Mouse (Mus musculus): ENCODE results near the gene Nadk2. TPM values are rescaled to one million over a fixed set of nuclear protein-coding genes. Genes with fewer than 3 reads are reported as not detected.

The Nadk2 gene
- polyA plus RNA-seq, 1 experiment from 2014 or later: 33.0 TPM

GRCm38 (mm10) chr15:9114131-9114530 is 43.1 kb downstream of the Nadk2 start:
- Histone ChIP-seq H3K4me3 (ENCODE audit: low read length) (no peak overlapping the region), H3K27me3 (ENCODE audit: control insufficient read depth, insufficient read depth, low read length) (no peaks in the 10 kb centered on the region), H3K36me3 (ENCODE audit: control insufficient read depth, insufficient read depth, low read length) (peaks cover 79% of the 10 kb centered on the region), H3K4me1 (ENCODE audit: control insufficient read depth, insufficient read depth, low read length) (no peaks in the 10 kb centered on the region), H3K4me2 (replicated peaks; ENCODE audit: low read depth, low read length) (no peak overlapping the region), H3K9ac (ENCODE audit: low read depth, low read length) (no peak overlapping the region), H3K9me3 (ENCODE audit: control insufficient read depth, low read length) (no peaks in the 10 kb centered on the region), H3K27ac (ENCODE audit: low read depth, low read length) (no peak overlapping the region)
- ATAC-seq (ENCODE audit: low FRiP score, low TSS enrichment): no peak
- 86% methylated on average over 4 of the region's 4 CpGs for WGBS

GRCm38 (mm10) chr15:9114599-9114998 is 43.5 kb downstream of the Nadk2 start:
- H3K27ac ChIP-seq (ENCODE audit: low read depth, low read length): no peak overlapping the region
- peaks cover 83% of the 10 kb centered on the region for H3K36me3 ChIP-seq (ENCODE audit: control insufficient read depth, insufficient read depth, low read length)
- 61% methylated on average over 5 of the region's 5 CpGs for WGBS
- no peaks in the 10 kb centered on the region for H3K4me1 ChIP-seq (ENCODE audit: control insufficient read depth, insufficient read depth, low read length)
- H3K9ac ChIP-seq (ENCODE audit: low read depth, low read length): no peak overlapping the region
- H3K9me3 ChIP-seq (ENCODE audit: control insufficient read depth, low read length): no peaks in the 10 kb centered on the region
- ATAC-seq (ENCODE audit: low FRiP score, low TSS enrichment): no peak
- H3K27me3 ChIP-seq (ENCODE audit: control insufficient read depth, insufficient read depth, low read length): no peaks in the 10 kb centered on the region
- no peak overlapping the region for H3K4me2 ChIP-seq (replicated peaks; ENCODE audit: low read depth, low read length)
- H3K4me3 ChIP-seq (ENCODE audit: low read length): no peak overlapping the region

- no peak for ATAC-seq (ENCODE audit: low FRiP score, low TSS enrichment)
Measured at GRCm38 (mm10) chr15:9118852-9119251, 47.8 kb downstream of the Nadk2 start.

GRCm38 (mm10) chr15:9120081-9120480 is 49.0 kb downstream of the Nadk2 start:
- no peaks in the 10 kb centered on the region for H3K4me1 ChIP-seq (ENCODE audit: control insufficient read depth, insufficient read depth, low read length)
- no peaks in the 10 kb centered on the region for H3K9me3 ChIP-seq (ENCODE audit: control insufficient read depth, low read length)
- H3K9ac ChIP-seq (ENCODE audit: low read depth, low read length): no peak overlapping the region
- H3K4me3 ChIP-seq (ENCODE audit: low read length): no peak overlapping the region
- ATAC-seq (ENCODE audit: low FRiP score, low TSS enrichment): peak; percentile 55; the same call in 1 of the 2 replicates
- peaks cover 88% of the 10 kb centered on the region for H3K36me3 ChIP-seq (ENCODE audit: control insufficient read depth, insufficient read depth, low read length)
- H3K4me2 ChIP-seq (replicated peaks; ENCODE audit: low read depth, low read length): no peak overlapping the region
- H3K27ac ChIP-seq (ENCODE audit: low read depth, low read length): no peak overlapping the region
- H3K27me3 ChIP-seq (ENCODE audit: control insufficient read depth, insufficient read depth, low read length): no peaks in the 10 kb centered on the region
- WGBS: 90% methylated on average over 2 of the region's 2 CpGs

More at GRCm38 (mm10) chr15:9118852-9119251, 47.8 kb downstream of the Nadk2 start:
- no peak overlapping the region for H3K4me2 ChIP-seq (replicated peaks; ENCODE audit: low read depth, low read length)
- no peak overlapping the region for H3K4me3 ChIP-seq (ENCODE audit: low read length)
- no peak overlapping the region for H3K27ac ChIP-seq (ENCODE audit: low read depth, low read length)
- H3K4me1 ChIP-seq (ENCODE audit: control insufficient read depth, insufficient read depth, low read length): no peaks in the 10 kb centered on the region
- peaks cover 87% of the 10 kb centered on the region for H3K36me3 ChIP-seq (ENCODE audit: control insufficient read depth, insufficient read depth, low read length)
- 90% methylated on average over 4 of the region's 4 CpGs for WGBS
- no peaks in the 10 kb centered on the region for H3K27me3 ChIP-seq (ENCODE audit: control insufficient read depth, insufficient read depth, low read length)
- no peak overlapping the region for H3K9ac ChIP-seq (ENCODE audit: low read depth, low read length)
- H3K9me3 ChIP-seq (ENCODE audit: control insufficient read depth, low read length): no peaks in the 10 kb centered on the region

- WGBS: 86% methylated on average over 4 of the region's 4 CpGs
- no peak for ATAC-seq (ENCODE audit: low FRiP score, low TSS enrichment)
- H3K9ac ChIP-seq (ENCODE audit: low read depth, low read length): no peak overlapping the region
- H3K4me3 ChIP-seq (ENCODE audit: low read length): no peak overlapping the region
- H3K4me1 ChIP-seq (ENCODE audit: control insufficient read depth, insufficient read depth, low read length): no peaks in the 10 kb centered on the region
- peaks cover 88% of the 10 kb centered on the region for H3K36me3 ChIP-seq (ENCODE audit: control insufficient read depth, insufficient read depth, low read length)
- H3K9me3 ChIP-seq (ENCODE audit: control insufficient read depth, low read length): no peaks in the 10 kb centered on the region
- no peak overlapping the region for H3K27ac ChIP-seq (ENCODE audit: low read depth, low read length)
- no peaks in the 10 kb centered on the region for H3K27me3 ChIP-seq (ENCODE audit: control insufficient read depth, insufficient read depth, low read length)
- H3K4me2 ChIP-seq (replicated peaks; ENCODE audit: low read depth, low read length): no peak overlapping the region
Measured at GRCm38 (mm10) chr15:9122989-9123388, 51.9 kb downstream of the Nadk2 start.

- no peak for ATAC-seq (ENCODE audit: low FRiP score, low TSS enrichment)
- no peak overlapping the region for H3K4me2 ChIP-seq (replicated peaks; ENCODE audit: low read depth, low read length)
- no peak overlapping the region for H3K9ac ChIP-seq (ENCODE audit: low read depth, low read length)
- peaks cover 83% of the 10 kb centered on the region for H3K36me3 ChIP-seq (ENCODE audit: control insufficient read depth, insufficient read depth, low read length)
- H3K27ac ChIP-seq (ENCODE audit: low read depth, low read length): no peak overlapping the region
- WGBS: 95% methylated on average over 21 of the region's 21 CpGs
- no peaks in the 10 kb centered on the region for H3K4me1 ChIP-seq (ENCODE audit: control insufficient read depth, insufficient read depth, low read length)
- no peaks in the 10 kb centered on the region for H3K9me3 ChIP-seq (ENCODE audit: control insufficient read depth, low read length)
- no peaks in the 10 kb centered on the region for H3K27me3 ChIP-seq (ENCODE audit: control insufficient read depth, insufficient read depth, low read length)
- no peak overlapping the region for H3K4me3 ChIP-seq (ENCODE audit: low read length)
Measured at GRCm38 (mm10) chr15:9124856-9125255, 53.8 kb downstream of the Nadk2 start.

- Histone ChIP-seq H3K36me3 (ENCODE audit: control insufficient read depth, insufficient read depth, low read length) (peaks cover 87% of the 10 kb centered on the region), H3K4me2 (replicated peaks; ENCODE audit: low read depth, low read length) (no peak overlapping the region), H3K4me3 (ENCODE audit: low read length) (no peak overlapping the region), H3K27ac (ENCODE audit: low read depth, low read length) (no peak overlapping the region), H3K4me1 (ENCODE audit: control insufficient read depth, insufficient read depth, low read length) (no peaks in the 10 kb centered on the region), H3K27me3 (ENCODE audit: control insufficient read depth, insufficient read depth, low read length) (no peaks in the 10 kb centered on the region), H3K9ac (ENCODE audit: low read depth, low read length) (no peak overlapping the region), H3K9me3 (ENCODE audit: control insufficient read depth, low read length) (no peaks in the 10 kb centered on the region)
- no peak for ATAC-seq (ENCODE audit: low FRiP score, low TSS enrichment)
- 90% methylated on average over 7 of the region's 7 CpGs for WGBS
Measured at GRCm38 (mm10) chr15:9127051-9127791, 56.2 kb downstream of the Nadk2 start.

- Histone ChIP-seq H3K9me3 (ENCODE audit: control insufficient read depth, low read length) (no peaks in the 10 kb centered on the region), H3K36me3 (ENCODE audit: control insufficient read depth, insufficient read depth, low read length) (peaks cover 78% of the 10 kb centered on the region), H3K27me3 (ENCODE audit: control insufficient read depth, insufficient read depth, low read length) (no peaks in the 10 kb centered on the region), H3K4me3 (ENCODE audit: low read length) (no peak overlapping the region), H3K4me2 (replicated peaks; ENCODE audit: low read depth, low read length) (no peak overlapping the region), H3K4me1 (ENCODE audit: control insufficient read depth, insufficient read depth, low read length) (0 out of 2 replicates have a peak, but pooled peaks cover 3% of the 10 kb centered on the region), H3K9ac (ENCODE audit: low read depth, low read length) (no peak overlapping the region), H3K27ac (ENCODE audit: low read depth, low read length) (no peak overlapping the region)
- WGBS: 84% methylated on average over 9 of the region's 9 CpGs
- 0 out of 2 replicates have a peak, but pooled peaks have one; percentile 39 for ATAC-seq (ENCODE audit: low FRiP score, low TSS enrichment)
Measured at GRCm38 (mm10) chr15:9130772-9131498, 59.9 kb downstream of the Nadk2 start.

- 87% methylated on average over 4 of the region's 4 CpGs for WGBS
Measured at GRCm38 (mm10) chr15:9131499-9131888, 60.4 kb downstream of the Nadk2 start.

More at GRCm38 (mm10) chr15:9131499-9131888, 60.4 kb downstream of the Nadk2 start:
- Histone ChIP-seq H3K36me3 (ENCODE audit: control insufficient read depth, insufficient read depth, low read length) (peaks cover 78% of the 10 kb centered on the region), H3K27ac (ENCODE audit: low read depth, low read length) (no peak overlapping the region), H3K9ac (ENCODE audit: low read depth, low read length) (no peak overlapping the region), H3K4me2 (replicated peaks; ENCODE audit: low read depth, low read length) (no peak overlapping the region), H3K27me3 (ENCODE audit: control insufficient read depth, insufficient read depth, low read length) (no peaks in the 10 kb centered on the region), H3K4me1 (ENCODE audit: control insufficient read depth, insufficient read depth, low read length) (0 out of 2 replicates have a peak, but pooled peaks cover 3% of the 10 kb centered on the region), H3K4me3 (ENCODE audit: low read length) (no peak overlapping the region), H3K9me3 (ENCODE audit: control insufficient read depth, low read length) (no peaks in the 10 kb centered on the region)
- no peak for ATAC-seq (ENCODE audit: low FRiP score, low TSS enrichment)

Measured in kidney, embryonic 14.5 days (tissue).